Mouse (Mus musculus) effector memory CD4-positive, alpha-beta T cell, adult 7 months (primary cell): ENCODE measurements around the gene Bloc1s6. TPM values are rescaled to one million over a fixed set of nuclear protein-coding genes. Genes with fewer than 3 reads are reported as not detected.

Experiments used
- polyA plus RNA-seq: library from polyadenylated mRNA; unstranded; fragments of 100-300 nt; shearing (Covaris generic); gene quantifications from one replicate; pipeline ENCODE4 v1.2.1, GENCODE M21; 2017

Gene Bloc1s6
- polyA plus RNA-seq = 24.3 TPM

GRCm38 (mm10) chr2:122737894-122738830, at the start of gene Bloc1s6:
TSS of gene Bloc1s6 (plus strand) at chr2:122738503.

GRCm38 (mm10) chr2:122702181-122703036, 35.9 kb upstream of the Bloc1s6 start, which contains the start of gene Slc30a4:
TSS of gene Slc30a4 (minus strand) at chr2:122702663.

GRCm38 (mm10) chr2:122765071-122765793, 26.9 kb downstream of the Bloc1s6 start, which contains the start of gene Sqor:
TSS of gene Sqor (plus strand) at chr2:122765237.

Other genes starting within 250 kb of the Bloc1s6 start
- gene Gatm, start 127.2 kb upstream of the Bloc1s6 start, polyA plus RNA-seq = not detected
- gene AA467197, start 101.5 kb upstream of the Bloc1s6 start, polyA plus RNA-seq = 5.3 TPM
- 3.3 TPM for gene Slc30a4, start 35.8 kb upstream of the Bloc1s6 start, polyA plus RNA-seq
- 2.0 TPM for gene Sqor, start 26.7 kb downstream of the Bloc1s6 start, polyA plus RNA-seq